Mouse (Mus musculus) hindbrain, embryonic 10.5 days (tissue): Measurements from ENCODE around the gene Tcf7l2. TPM values are rescaled to one million over a fixed set of nuclear protein-coding genes. Genes with fewer than 3 reads are reported as not detected.

Source experiments
- DNase-seq: peaks from one replicate; pipeline ENCODE4 v3.0.0-alpha.2; 2017; ENCODE audit warnings: low spot score
- H3K27ac ChIP-seq: fragments of 300-500 bp; sonication (generic); 2 replicates; pipeline ENCODE4 v1.5.1; 2016; ENCODE audit warnings: mild to moderate bottlenecking, moderate library complexity
- H3K27me3 ChIP-seq: fragments of 300-500 bp; sonication (generic); 2 replicates; pipeline ENCODE4 v1.6.1; 2016; ENCODE audit warnings: mild to moderate bottlenecking; ENCODE audit not compliant: poor library complexity, insufficient read depth, severe bottlenecking
- H3K36me3 ChIP-seq: fragments of 300-500 bp; sonication (generic); 2 replicates; pipeline ENCODE4 v1.6.1; 2016; ENCODE audit warnings: mild to moderate bottlenecking, moderate library complexity
- H3K4me1 ChIP-seq: fragments of 300-500 bp; sonication (generic); replicated peaks from 2 replicates; pipeline ENCODE4 v1.6.1; 2016; ENCODE audit warnings: mild to moderate bottlenecking
- H3K4me3 ChIP-seq: fragments of 300-500 bp; sonication (generic); 2 replicates; pipeline ENCODE4 v1.5.1; 2016; ENCODE audit warnings: mild to moderate bottlenecking, moderate library complexity
- H3K9me3 ChIP-seq: fragments of 300-500 bp; sonication (generic); 2 replicates; pipeline ENCODE4 v1.6.1; 2016; ENCODE audit warnings: mild to moderate bottlenecking, moderate library complexity
- WGBS: fragments of 180-500 bp; shearing (Covaris S2); methylation state at CpG from one replicate; pipeline ENCODE4 v1.1.7; 2016; 5-methylcytosine and 5-hydroxymethylcytosine counted together
- polyA plus RNA-seq: library from polyadenylated mRNA; unstranded; fragments of >200 nt; fragmentation: Nextera tagmentation; extraction: Ambion mirVana; gene quantifications from 2 replicates; pipeline ENCODE4 v1.2.1, GENCODE M21; 2016

Gene Tcf7l2
- polyA plus RNA-seq, 1 experiment from 2014 or later: 58.6 TPM

- DNase-seq: no peak
- no peak overlapping the region for H3K4me3 ChIP-seq
Measured at GRCm38 (mm10) chr19:55767579-55767978, 26.0 kb downstream of the Tcf7l2 start.

GRCm38 (mm10) chr19:55768246-55768645 is 26.6 kb downstream of the Tcf7l2 start:
- WGBS: 61% methylated on average over 11 of the region's 11 CpGs
- H3K9me3 ChIP-seq: no peaks in the 10 kb centered on the region
- no peak overlapping the region for H3K27ac ChIP-seq
- peaks cover 10% of the 10 kb centered on the region; the same call in 1 of the 2 replicates for H3K36me3 ChIP-seq
- H3K4me1 ChIP-seq: peaks cover 44% of the 10 kb centered on the region
- no peaks in the 10 kb centered on the region for H3K27me3 ChIP-seq
- H3K4me3 ChIP-seq: no peak overlapping the region
- DNase-seq: no peak

More at GRCm38 (mm10) chr19:55767579-55767978, 26.0 kb downstream of the Tcf7l2 start:
- no peaks in the 10 kb centered on the region for H3K27me3 ChIP-seq
- no peak overlapping the region for H3K27ac ChIP-seq
- H3K4me1 ChIP-seq: peaks cover 38% of the 10 kb centered on the region
- H3K36me3 ChIP-seq: peaks cover 14% of the 10 kb centered on the region
- WGBS: 60% methylated on average over 2 of the region's 2 CpGs
- H3K9me3 ChIP-seq: no peaks in the 10 kb centered on the region; the same call in 1 of the 2 replicates

- Histone ChIP-seq H3K4me3 (no peak overlapping the region), H3K27me3 (no peaks in the 10 kb centered on the region), H3K4me1 (peaks cover 47% of the 10 kb centered on the region), H3K9me3 (no peaks in the 10 kb centered on the region), H3K27ac (no peak overlapping the region), H3K36me3 (peaks cover 6% of the 10 kb centered on the region; the same call in 1 of the 2 replicates)
- no peak for DNase-seq
- WGBS: 72% methylated on average over 11 of the region's 11 CpGs
Measured at GRCm38 (mm10) chr19:55768889-55769288, 27.3 kb downstream of the Tcf7l2 start.

GRCm38 (mm10) chr19:55774334-55774733 is 32.7 kb downstream of the Tcf7l2 start:
- H3K27ac ChIP-seq: no peak overlapping the region

GRCm38 (mm10) chr19:55774824-55775223 is 33.2 kb downstream of the Tcf7l2 start:
- no peaks in the 10 kb centered on the region for H3K27me3 ChIP-seq
- 0 out of 2 replicates have a peak, but pooled peaks cover 2% of the 10 kb centered on the region for H3K36me3 ChIP-seq
- peaks cover 50% of the 10 kb centered on the region for H3K4me1 ChIP-seq
- 83% methylated on average over 7 of the region's 7 CpGs for WGBS
- no peak overlapping the region for H3K4me3 ChIP-seq
- DNase-seq: no peak
- H3K9me3 ChIP-seq: no peaks in the 10 kb centered on the region
- H3K27ac ChIP-seq: no peak overlapping the region

More at GRCm38 (mm10) chr19:55774334-55774733, 32.7 kb downstream of the Tcf7l2 start:
- Histone ChIP-seq H3K4me1 (peaks cover 45% of the 10 kb centered on the region), H3K9me3 (no peaks in the 10 kb centered on the region), H3K27me3 (no peaks in the 10 kb centered on the region), H3K4me3 (no peak overlapping the region), H3K36me3 (0 out of 2 replicates have a peak, but pooled peaks cover 2% of the 10 kb centered on the region)
- 83% methylated on average over 4 of the region's 4 CpGs for WGBS
- DNase-seq: no peak

GRCm38 (mm10) chr19:55779871-55780270 is 38.3 kb downstream of the Tcf7l2 start:
- no peaks in the 10 kb centered on the region for H3K27me3 ChIP-seq
- no peak overlapping the region for H3K4me3 ChIP-seq
- H3K36me3 ChIP-seq: peaks cover 9% of the 10 kb centered on the region; the same call in 1 of the 2 replicates
- H3K9me3 ChIP-seq: no peaks in the 10 kb centered on the region
- WGBS: 82% methylated on average over 10 of the region's 10 CpGs
- peak overlapping the region; percentile 19 for H3K27ac ChIP-seq
- peaks cover 68% of the 10 kb centered on the region for H3K4me1 ChIP-seq
- no peak for DNase-seq

GRCm38 (mm10) chr19:55781087-55781486 is 39.5 kb downstream of the Tcf7l2 start:
- Histone ChIP-seq H3K4me3 (no peak overlapping the region), H3K27me3 (no peaks in the 10 kb centered on the region), H3K9me3 (no peaks in the 10 kb centered on the region), H3K4me1 (peaks cover 68% of the 10 kb centered on the region), H3K36me3 (peaks cover 14% of the 10 kb centered on the region; the same call in 1 of the 2 replicates), H3K27ac (no peak overlapping the region)
- WGBS: 87% methylated on average over 10 of the region's 10 CpGs
- DNase-seq: no peak

- peaks cover 14% of the 10 kb centered on the region; the same call in 1 of the 2 replicates for H3K36me3 ChIP-seq
- no peak overlapping the region for H3K27ac ChIP-seq
- WGBS: 75% methylated on average over 8 of the region's 8 CpGs
Measured at GRCm38 (mm10) chr19:55781681-55782080, 40.1 kb downstream of the Tcf7l2 start.

GRCm38 (mm10) chr19:55784796-55785418 is 43.3 kb downstream of the Tcf7l2 start:
- Histone ChIP-seq H3K4me1 (peaks cover 68% of the 10 kb centered on the region), H3K36me3 (peaks cover 14% of the 10 kb centered on the region; the same call in 1 of the 2 replicates), H3K27ac (no peak overlapping the region), H3K9me3 (peaks cover 3% of the 10 kb centered on the region; the same call in 1 of the 2 replicates), H3K27me3 (no peaks in the 10 kb centered on the region), H3K4me3 (no peak overlapping the region)
- 92% methylated on average over 21 of the region's 21 CpGs for WGBS
- no peak for DNase-seq

More at GRCm38 (mm10) chr19:55781681-55782080, 40.1 kb downstream of the Tcf7l2 start:
- Histone ChIP-seq H3K4me1 (peaks cover 68% of the 10 kb centered on the region), H3K27me3 (no peaks in the 10 kb centered on the region), H3K4me3 (no peak overlapping the region), H3K9me3 (no peaks in the 10 kb centered on the region)
- no peak for DNase-seq

GRCm38 (mm10) chr19:55787420-55787819 is 45.8 kb downstream of the Tcf7l2 start:
- Histone ChIP-seq H3K9me3 (peaks cover 3% of the 10 kb centered on the region; the same call in 1 of the 2 replicates), H3K4me3 (no peak overlapping the region), H3K27ac (no peak overlapping the region), H3K4me1 (peaks cover 65% of the 10 kb centered on the region), H3K36me3 (peaks cover 16% of the 10 kb centered on the region; the same call in 1 of the 2 replicates), H3K27me3 (no peaks in the 10 kb centered on the region)
- WGBS: 79% methylated on average over 13 of the region's 13 CpGs
- peak; percentile 12 for DNase-seq

GRCm38 (mm10) chr19:55788285-55788904 is 46.8 kb downstream of the Tcf7l2 start:
- Histone ChIP-seq H3K9me3 (peaks cover 3% of the 10 kb centered on the region; the same call in 1 of the 2 replicates), H3K4me1 (peaks cover 62% of the 10 kb centered on the region), H3K36me3 (peaks cover 20% of the 10 kb centered on the region; the same call in 1 of the 2 replicates), H3K27ac (peak overlapping the region; percentile 88), H3K4me3 (0 out of 2 replicates have a peak overlapping the region, but pooled peaks have one; percentile 4), H3K27me3 (no peaks in the 10 kb centered on the region)
- peak; percentile 68 for DNase-seq
- WGBS: 9% methylated on average over 7 of the region's 7 CpGs

GRCm38 (mm10) chr19:55788905-55789295 is 47.3 kb downstream of the Tcf7l2 start:
- no peaks in the 10 kb centered on the region for H3K27me3 ChIP-seq
- H3K27ac ChIP-seq: peak overlapping the region; percentile 88
- 0 out of 2 replicates have a peak overlapping the region, but pooled peaks have one; percentile 4 for H3K4me3 ChIP-seq
- DNase-seq: peak; percentile 36
- 32% methylated on average over 5 of the region's 5 CpGs for WGBS
- H3K9me3 ChIP-seq: peaks cover 3% of the 10 kb centered on the region; the same call in 1 of the 2 replicates
- H3K36me3 ChIP-seq: 0 out of 2 replicates have a peak, but pooled peaks cover 18% of the 10 kb centered on the region
- peaks cover 58% of the 10 kb centered on the region for H3K4me1 ChIP-seq

GRCm38 (mm10) chr19:55789838-55790237 is 48.2 kb downstream of the Tcf7l2 start:
- Histone ChIP-seq H3K4me3 (no peak overlapping the region), H3K4me1 (peaks cover 55% of the 10 kb centered on the region), H3K9me3 (peaks cover 3% of the 10 kb centered on the region; the same call in 1 of the 2 replicates), H3K36me3 (0 out of 2 replicates have a peak, but pooled peaks cover 12% of the 10 kb centered on the region), H3K27ac (peak overlapping the region; percentile 78), H3K27me3 (no peaks in the 10 kb centered on the region)
- WGBS: 10% methylated on average over 3 of the region's 3 CpGs
- DNase-seq: peak; percentile 18
